In genomic region chr6:87788896-87789587, GRCm38 (mm10) we compare ENCODE assay signal across 8 mouse cellular contexts. TPM values are rescaled to one million over a fixed set of nuclear protein-coding genes. Genes with fewer than 3 reads are reported as not detected.
A peak's percentile ranks its signal among the peaks of the same experiment; 100 is the strongest.
DNase-seq lines count a peak whose midpoint lies in the region; ATAC-seq and TF ChIP-seq lines count a peak whose summit lies in the region.

No protein-coding gene starts in this region.

- no peak for TF ChIP-seq CTCF in liver, postnatal 0 days (IDR thresholded peaks at IDR 0.05; ENCODE audit: low read depth)

- peaks cover 37% of the 10 kb centered on the region for H3K36me3 ChIP-seq in liver, postnatal 0 days (replicated peaks; ENCODE audit: insufficient read depth, low read length)

- H3K4me3 ChIP-seq in liver, postnatal 0 days (ENCODE audit: low read depth, low read length): no peak overlapping the region

- peaks cover 49% of the 10 kb centered on the region for H3K4me1 ChIP-seq in liver, postnatal 0 days (ENCODE audit: insufficient read depth)

- peak; percentile 57 to 68 for ATAC-seq in hematopoietic stem cell, adult 5-6 weeks (replicated peaks in 1 of 2; ENCODE audit: insufficient read depth in 1 of 2, low FRiP score in 2 of 2, low TSS enrichment in 1 of 2, low read depth in 1 of 2, poor library complexity in 2 of 2, severe bottlenecking in 2 of 2)
- peak; percentile 32 for ATAC-seq in liver, postnatal 0 days
- ATAC-seq in monocyte, adult 5-6 weeks (replicated peaks; ENCODE audit: insufficient number of reproducible peaks, low FRiP score, low TSS enrichment, poor library complexity, severe bottlenecking): no peak

- H3K27ac ChIP-seq in liver, postnatal 0 days (ENCODE audit: low read depth): peak overlapping the region; percentile 92

- H3K9ac ChIP-seq in liver, postnatal 0 days (replicated peaks): peak overlapping the region; percentile 60

- H3K4me2 ChIP-seq in liver, postnatal 0 days (ENCODE audit: low read depth, low read length): peak overlapping the region; percentile 52

- intact Hi-C loops in heart, postnatal 36 days (cut with DNase I): no loop called here

- no peaks in the 10 kb centered on the region for H3K9me3 ChIP-seq in liver, postnatal 0 days (ENCODE audit: low read length)

- H3K27me3 ChIP-seq in liver, postnatal 0 days (ENCODE audit: insufficient read depth, low read length): no peaks in the 10 kb centered on the region

- WGBS in liver, postnatal 0 days (ENCODE audit: insufficient replicate concordance): 30% methylated on average over 5 of the region's 5 CpGs

- peak; percentile 93 for DNase-seq in heart, adult 11 months
- no peak for DNase-seq in heart, postnatal 36 days
- peak; percentile 68 for DNase-seq in adipocyte (ENCODE audit: low spot score)
- DNase-seq in liver, postnatal 0 days: peak; percentile 80
- DNase-seq in retina, postnatal 7 days (ENCODE audit: low read depth, low spot score): peak; percentile 13
- DNase-seq in thymus, postnatal 25 days: no peak

- TF ChIP-seq EP300 in liver, postnatal 0 days (IDR thresholded peaks at IDR 0.05; ENCODE audit: low read depth): no peak

RNA-seq across cellular contexts. Expression of gene Gp9, which starts 11.2 kb away (rescaled TPM):
- 1 to 10 TPM in 1 of 2 experiments, under 1 TPM in 1; 0.94 to 1.1 TPM for total RNA-seq in heart, postnatal 36 days (2021)
- total RNA-seq in hematopoietic stem cell, adult 5-6 weeks (2017): 3.6 and 9.3 TPM in 2 replicates
- 36.5 and 38.0 TPM in 2 replicates for polyA plus RNA-seq in liver, postnatal 0 days (2015; fragmentation: Nextera tagmentation; extraction: Ambion mirVana)
- 1.9 to 42.8 TPM (median 3.1 TPM) in 3 replicates for total RNA-seq in monocyte, adult 5-6 weeks (2017)

RNA-seq across cellular contexts. Expression of gene Rab43, which starts 22.9 kb away (rescaled TPM):
- total RNA-seq in heart, postnatal 36 days (2021): 10 to 100 TPM; 10.7 to 11.1 TPM
- total RNA-seq in hematopoietic stem cell, adult 5-6 weeks (2017): 17.5 and 27.6 TPM in 2 replicates
- polyA plus RNA-seq in liver, postnatal 0 days (2015; fragmentation: Nextera tagmentation; extraction: Ambion mirVana): 44.4 and 45.4 TPM in 2 replicates
- 33.6 to 48.6 TPM (median 34.7 TPM) in 3 replicates for total RNA-seq in monocyte, adult 5-6 weeks (2017)

RNA-seq across cellular contexts. Expression of gene Gm45140, which starts 46.6 kb away (rescaled TPM):
- 1 to 10 TPM in 1 of 2 experiments, under 1 TPM in 1; 0.79 to 2.0 TPM for total RNA-seq in heart, postnatal 36 days (2021)
- total RNA-seq in hematopoietic stem cell, adult 5-6 weeks (2017): 18.1 and 24.7 TPM in 2 replicates
- polyA plus RNA-seq in liver, postnatal 0 days (2015; fragmentation: Nextera tagmentation; extraction: Ambion mirVana): 2.8 and 3.2 TPM in 2 replicates
- total RNA-seq in monocyte, adult 5-6 weeks (2017): 27.5 to 45.6 TPM (median 37.9 TPM) in 3 replicates

RNA-seq across cellular contexts. Expression of gene Isy1, which starts 49.6 kb away (rescaled TPM):
- 10 to 100 TPM; 18.7 to 18.9 TPM for total RNA-seq in heart, postnatal 36 days (2021)
- 131 and 197 TPM in 2 replicates for total RNA-seq in hematopoietic stem cell, adult 5-6 weeks (2017)
- 19.7 and 19.8 TPM in 2 replicates for polyA plus RNA-seq in liver, postnatal 0 days (2015; fragmentation: Nextera tagmentation; extraction: Ambion mirVana)
- total RNA-seq in monocyte, adult 5-6 weeks (2017): 60.7 to 130 TPM (median 83.6 TPM) in 3 replicates

RNA-seq across cellular contexts. Expression of gene Efcc1, which starts 58.4 kb away (rescaled TPM):
- total RNA-seq in heart, postnatal 36 days (2021): 1 to 10 TPM; 1.2 to 1.4 TPM
- total RNA-seq in hematopoietic stem cell, adult 5-6 weeks (2017): 14.8 and 30.7 TPM in 2 replicates
- 0.39 and 0.42 TPM in 2 replicates for polyA plus RNA-seq in liver, postnatal 0 days (2015; fragmentation: Nextera tagmentation; extraction: Ambion mirVana)
- not detected in 3 replicates for total RNA-seq in monocyte, adult 5-6 weeks (2017)

Comparison
In these comparisons a context has a peak if more than half of its experiments do, and no peak if none do; other contexts are left out.
1. DNase-seq: peak in heart, adult 11 months (single experiment), adipocyte (single experiment), liver, postnatal 0 days (single experiment) and retina, postnatal 7 days (single experiment); none in heart, postnatal 36 days (0 of 2) and thymus, postnatal 25 days (single experiment).